Mouse (Mus musculus): ENCODE data around the gene Mlh1.

DNA sequence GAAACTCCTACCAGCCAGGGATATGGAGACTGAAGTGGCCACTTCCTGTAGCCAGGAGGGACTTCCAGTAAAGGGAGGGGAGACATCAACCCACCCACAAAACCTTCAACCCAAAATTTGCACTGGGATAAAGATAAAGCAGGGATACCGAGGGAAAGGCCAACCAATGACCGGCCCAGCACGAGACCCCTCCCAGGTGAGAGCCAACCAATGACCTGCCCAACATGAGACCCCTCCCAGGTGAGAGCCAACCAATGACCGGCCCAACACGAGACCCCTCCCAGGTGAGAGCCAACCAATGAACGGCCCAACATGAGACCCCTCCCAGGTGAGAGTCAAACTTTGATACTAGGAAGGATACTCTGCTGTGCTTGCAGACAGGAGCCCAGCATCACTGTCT lies 23.3 kb upstream of the Mlh1 start:
- TF ChIP-seq CTCF (IDR thresholded peaks at IDR 0.05; ENCODE audit: borderline replicate concordance, control insufficient read depth, extremely low read depth, insufficient read depth, low read length, poor library complexity) = no peak
- no peak for TF ChIP-seq POLR2A (IDR thresholded peaks at IDR 0.05; ENCODE audit: control insufficient read depth, extremely low read depth, insufficient read depth, low read length, poor library complexity)

Data from thymus, adult 2 months (tissue).